Mouse (Mus musculus): ENCODE data around the gene Col6a4.

DNA sequence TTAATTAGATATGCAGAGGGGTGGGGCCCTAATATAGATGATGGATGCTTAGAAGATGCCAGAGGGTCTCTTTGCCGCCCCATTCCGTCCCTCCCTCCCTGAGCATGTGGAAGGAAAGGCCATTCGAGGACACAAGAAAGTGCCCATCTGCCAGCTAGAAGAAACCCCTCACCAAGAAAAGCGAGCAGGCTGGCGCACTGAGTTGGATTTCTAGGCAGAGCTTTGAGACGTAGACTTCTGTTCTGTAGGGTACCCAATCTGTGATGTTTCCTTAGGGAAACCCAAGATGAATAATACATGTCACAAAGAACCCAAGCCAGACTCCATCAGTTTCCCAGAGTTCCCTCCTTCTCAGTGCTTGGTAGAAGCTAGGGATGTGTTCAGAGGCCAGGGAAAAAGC is 107.1 kb downstream of the Col6a4 start:
- TF ChIP-seq POLR2A (IDR thresholded peaks at IDR 0.05; ENCODE audit: borderline replicate concordance, low read depth, low read length) (no peak), CTCF (IDR thresholded peaks at IDR 0.05; ENCODE audit: low read depth, low read length) (no peak)

All from bone marrow macrophage, adult 2 months (primary cell).